Mouse (Mus musculus) intestine, embryonic 15.5 days (tissue): ENCODE data around the gene Ncs1. TPM values are rescaled to one million over a fixed set of nuclear protein-coding genes. Genes with fewer than 3 reads are reported as not detected.
A peak's percentile ranks its signal among the peaks of the same experiment; 100 is the strongest.

Source experiments
- ATAC-seq: fragments of 200-750 bp; cut with Nextera tagmentation; 2 replicates; pipeline ENCODE4 v1.8.0; 2017; ENCODE audit warnings: moderate TSS enrichment, moderate library complexity
- H3K27ac ChIP-seq: fragments of 300-500 bp; sonication (generic); 2 replicates; pipeline ENCODE4 v1.5.1; 2015; ENCODE audit warnings: mild to moderate bottlenecking, inconsistent platforms
- H3K27me3 ChIP-seq: fragments of 300-500 bp; sonication (generic); replicated peaks from 2 replicates; pipeline ENCODE4 v1.6.1; 2015; ENCODE audit warnings: inconsistent platforms
- H3K36me3 ChIP-seq: fragments of 300-500 bp; sonication (generic); 2 replicates; pipeline ENCODE4 v1.6.1; 2015; ENCODE audit warnings: inconsistent platforms
- H3K4me1 ChIP-seq: fragments of 300-500 bp; sonication (generic); replicated peaks from 2 replicates; pipeline ENCODE4 v1.6.1; 2015; ENCODE audit warnings: inconsistent platforms
- H3K4me2 ChIP-seq: fragments of 300-500 bp; sonication (generic); replicated peaks from 2 replicates; pipeline ENCODE4 v1.6.1; 2015; ENCODE audit warnings: mild to moderate bottlenecking, inconsistent platforms
- H3K4me3 ChIP-seq: fragments of 300-500 bp; sonication (generic); replicated peaks from 2 replicates; pipeline ENCODE4 v1.5.1; 2015; ENCODE audit warnings: inconsistent platforms
- H3K9ac ChIP-seq: fragments of 300-500 bp; sonication (generic); 2 replicates; pipeline ENCODE4 v1.6.1; 2015; ENCODE audit warnings: inconsistent platforms
- H3K9me3 ChIP-seq: fragments of 300-500 bp; sonication (generic); 2 replicates; pipeline ENCODE4 v1.6.1; 2016; ENCODE audit warnings: inconsistent platforms
- WGBS: fragments of 180-500 bp; shearing (Covaris S2); methylation state at CpG from one replicate; pipeline ENCODE4 v1.1.7; 2015; 5-methylcytosine and 5-hydroxymethylcytosine counted together
- polyA plus RNA-seq: library from polyadenylated mRNA; unstranded; fragments of >200 nt; fragmentation: Nextera tagmentation; extraction: Ambion mirVana; gene quantifications from 2 replicates; pipeline ENCODE4 v1.2.1, GENCODE M21; 2015

Ncs1 gene
- polyA plus RNA-seq, 1 experiment from 2014 or later = 25.0 TPM

GRCm38 (mm10) chr2:31211204-31211603 lies 34.4 kb upstream of the Ncs1 start:
- ATAC-seq = 0 out of 2 replicates have a peak, but pooled peaks have one; percentile 33
- Histone ChIP-seq H3K4me3 (no peak overlapping the region), H3K9me3 (no peaks in the 10 kb centered on the region), H3K9ac (no peak overlapping the region), H3K27ac (no peak overlapping the region), H3K4me1 (no peaks in the 10 kb centered on the region), H3K4me2 (no peak overlapping the region), H3K36me3 (peaks cover 17% of the 10 kb centered on the region), H3K27me3 (no peaks in the 10 kb centered on the region)
- WGBS = 75% methylated on average over 3 of the region's 3 CpGs

- 93% methylated on average over 16 of the region's 16 CpGs for WGBS
- Histone ChIP-seq H3K27me3 (no peaks in the 10 kb centered on the region), H3K36me3 (peaks cover 5% of the 10 kb centered on the region; the same call in 1 of the 2 replicates), H3K4me2 (no peak overlapping the region), H3K4me1 (no peaks in the 10 kb centered on the region), H3K9me3 (no peaks in the 10 kb centered on the region), H3K4me3 (no peak overlapping the region), H3K9ac (no peak overlapping the region), H3K27ac (no peak overlapping the region)
- ATAC-seq = no peak
These were observed 31.3 kb upstream of the Ncs1 start for GRCm38 (mm10) chr2:31214211-31214796.

- Histone ChIP-seq H3K9me3 (no peaks in the 10 kb centered on the region), H3K4me3 (no peak overlapping the region), H3K9ac (no peak overlapping the region), H3K36me3 (no peaks in the 10 kb centered on the region), H3K27ac (no peak overlapping the region), H3K4me1 (no peaks in the 10 kb centered on the region), H3K27me3 (no peaks in the 10 kb centered on the region), H3K4me2 (no peak overlapping the region)
- ATAC-seq = no peak
- 80% methylated on average over 3 of the region's 3 CpGs for WGBS
These were observed 27.0 kb upstream of the Ncs1 start for GRCm38 (mm10) chr2:31218611-31219010.

GRCm38 (mm10) chr2:31219470-31219869 lies 26.2 kb upstream of the Ncs1 start:
- H3K36me3 ChIP-seq = no peaks in the 10 kb centered on the region
- no peak overlapping the region for H3K4me3 ChIP-seq
- no peak overlapping the region for H3K9ac ChIP-seq
- no peak for ATAC-seq
- no peaks in the 10 kb centered on the region for H3K27me3 ChIP-seq
- H3K9me3 ChIP-seq = no peaks in the 10 kb centered on the region
- no peak overlapping the region for H3K4me2 ChIP-seq
- no peak overlapping the region for H3K27ac ChIP-seq
- WGBS = 79% methylated on average over 6 of the region's 6 CpGs
- no peaks in the 10 kb centered on the region for H3K4me1 ChIP-seq

DNA sequence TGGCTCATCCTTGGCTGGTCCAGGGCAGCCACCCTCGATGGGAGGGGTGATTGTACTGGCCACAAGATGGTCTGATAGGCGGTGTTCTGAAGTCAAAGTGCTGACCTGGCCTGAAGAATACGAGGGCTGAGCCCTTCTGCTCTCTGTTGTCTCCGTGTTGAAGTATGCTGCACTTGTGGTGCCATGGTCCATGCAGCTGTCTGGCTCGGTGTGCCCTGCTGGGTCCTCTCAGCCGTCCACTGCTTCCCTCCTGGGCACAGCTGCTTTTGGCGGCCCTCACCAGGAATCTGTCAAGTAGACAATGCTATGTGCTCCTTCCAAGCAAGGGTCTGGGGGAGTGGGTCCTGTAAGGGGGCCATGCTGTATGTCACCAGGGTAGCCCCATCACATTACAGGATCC lies 24.8 kb upstream of the Ncs1 start:
- Histone ChIP-seq H3K4me3 (no peak overlapping the region), H3K27me3 (no peaks in the 10 kb centered on the region), H3K36me3 (no peaks in the 10 kb centered on the region), H3K27ac (no peak overlapping the region), H3K4me1 (no peaks in the 10 kb centered on the region), H3K9me3 (no peaks in the 10 kb centered on the region), H3K4me2 (no peak overlapping the region), H3K9ac (no peak overlapping the region)
- WGBS = 65% methylated on average over 7 of the region's 7 CpGs
- ATAC-seq = no peak

DNA sequence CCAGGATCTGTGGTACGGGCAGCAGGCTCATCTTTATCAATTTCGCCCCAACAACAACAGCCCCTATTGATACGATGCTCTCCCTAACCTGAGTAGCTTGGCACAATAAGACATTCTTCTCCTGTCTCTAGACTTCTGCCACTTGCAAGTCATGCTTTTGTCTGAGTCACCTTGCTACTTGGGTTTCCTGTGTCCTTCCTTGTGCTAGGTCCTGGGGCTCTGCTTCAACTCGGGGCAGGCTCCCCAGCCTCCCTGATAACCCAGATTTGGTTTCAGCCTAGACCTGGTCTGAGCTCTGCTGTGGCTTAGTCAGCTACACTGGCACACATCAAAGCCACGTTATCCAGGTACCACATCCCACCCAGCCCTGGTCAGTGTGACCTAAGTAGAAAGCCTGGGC lies 24.0 kb upstream of the Ncs1 start:
- H3K9ac ChIP-seq = no peak overlapping the region
- no peak overlapping the region for H3K27ac ChIP-seq
- no peaks in the 10 kb centered on the region for H3K4me1 ChIP-seq
- no peak overlapping the region for H3K4me3 ChIP-seq
- H3K27me3 ChIP-seq = no peaks in the 10 kb centered on the region
- no peak for ATAC-seq
- 77% methylated on average over 5 of the region's 5 CpGs for WGBS
- H3K4me2 ChIP-seq = no peak overlapping the region
- no peaks in the 10 kb centered on the region for H3K9me3 ChIP-seq
- H3K36me3 ChIP-seq = no peaks in the 10 kb centered on the region

DNA sequence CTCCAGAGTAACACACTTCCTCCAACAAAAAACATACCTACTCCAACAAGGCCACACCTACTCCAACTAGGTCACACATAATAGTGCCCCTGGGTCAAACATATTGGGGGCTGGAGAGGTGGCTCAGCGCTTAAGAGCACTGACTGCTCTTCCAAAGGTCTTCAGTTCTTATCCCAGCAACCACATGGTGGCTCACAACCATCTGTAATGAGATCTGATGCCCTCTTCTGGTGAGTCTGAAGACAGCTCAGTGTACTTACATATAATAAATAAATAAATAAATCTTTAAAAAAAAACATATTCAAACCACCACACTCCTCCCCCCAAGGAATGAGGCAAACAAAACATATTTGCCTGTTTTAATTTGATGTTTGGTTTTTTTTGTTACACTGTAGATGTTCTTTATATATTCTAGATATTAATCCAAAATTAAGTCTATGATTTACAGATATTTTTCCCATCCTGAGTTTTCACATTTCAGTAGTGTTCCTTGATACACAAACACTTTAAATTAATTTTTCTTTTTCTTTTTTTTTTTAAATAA lies 16.8 kb upstream of the Ncs1 start:
- no peaks in the 10 kb centered on the region for H3K27me3 ChIP-seq
- H3K4me3 ChIP-seq = no peak overlapping the region
- H3K9me3 ChIP-seq = no peaks in the 10 kb centered on the region
- no peak overlapping the region for H3K9ac ChIP-seq
- no peak overlapping the region for H3K27ac ChIP-seq
- H3K4me2 ChIP-seq = no peak overlapping the region
- no peaks in the 10 kb centered on the region for H3K4me1 ChIP-seq
- no peaks in the 10 kb centered on the region for H3K36me3 ChIP-seq
- 42% methylated on average over 1 of the region's 1 CpGs for WGBS
- ATAC-seq = no peak

- ATAC-seq = no peak
These were observed 6.4 kb upstream of the Ncs1 start for GRCm38 (mm10) chr2:31239203-31239696.

DNA sequence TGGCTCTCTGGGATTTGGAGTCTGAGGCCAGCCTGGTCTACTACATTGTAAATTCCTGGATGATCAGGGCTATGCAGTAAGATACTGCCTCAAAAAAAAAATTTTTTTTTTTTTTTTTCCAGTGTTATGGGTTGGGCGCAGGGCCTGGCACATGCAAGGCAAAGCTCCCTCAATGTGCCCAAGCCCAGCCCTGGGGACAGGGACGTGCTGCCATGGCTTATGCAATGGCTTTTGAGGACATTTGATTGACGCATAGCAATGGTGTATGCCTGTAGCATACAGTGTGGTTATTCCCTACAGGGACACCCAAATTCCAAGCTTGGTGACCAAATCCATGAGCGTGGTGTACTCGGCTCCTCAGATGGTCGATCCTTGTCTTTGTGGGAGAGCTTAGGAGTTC lies 5.8 kb upstream of the Ncs1 start:
- no peak for ATAC-seq
- H3K9ac ChIP-seq = no peak overlapping the region
- H3K4me3 ChIP-seq = peak overlapping the region; percentile 11; the same call in 1 of the 2 replicates
- H3K36me3 ChIP-seq = no peaks in the 10 kb centered on the region
- H3K27me3 ChIP-seq = peaks cover 4% of the 10 kb centered on the region; the same call in 1 of the 2 replicates
- 83% methylated on average over 6 of the region's 6 CpGs for WGBS
- 0 out of 2 replicates have a peak, but pooled peaks cover 7% of the 10 kb centered on the region for H3K4me1 ChIP-seq
- no peak overlapping the region for H3K4me2 ChIP-seq
- no peaks in the 10 kb centered on the region for H3K9me3 ChIP-seq
- H3K27ac ChIP-seq = no peak overlapping the region

More at GRCm38 (mm10) chr2:31239203-31239696, 6.4 kb upstream of the Ncs1 start:
- Histone ChIP-seq H3K4me2 (peak overlapping the region; percentile 47), H3K27me3 (peaks cover 4% of the 10 kb centered on the region; the same call in 1 of the 2 replicates), H3K27ac (no peak overlapping the region), H3K4me1 (0 out of 2 replicates have a peak, but pooled peaks cover 2% of the 10 kb centered on the region), H3K36me3 (no peaks in the 10 kb centered on the region), H3K9ac (no peak overlapping the region), H3K9me3 (no peaks in the 10 kb centered on the region), H3K4me3 (peak overlapping the region; percentile 11; the same call in 1 of the 2 replicates)
- WGBS = 32% methylated on average over 23 of the region's 23 CpGs

DNA sequence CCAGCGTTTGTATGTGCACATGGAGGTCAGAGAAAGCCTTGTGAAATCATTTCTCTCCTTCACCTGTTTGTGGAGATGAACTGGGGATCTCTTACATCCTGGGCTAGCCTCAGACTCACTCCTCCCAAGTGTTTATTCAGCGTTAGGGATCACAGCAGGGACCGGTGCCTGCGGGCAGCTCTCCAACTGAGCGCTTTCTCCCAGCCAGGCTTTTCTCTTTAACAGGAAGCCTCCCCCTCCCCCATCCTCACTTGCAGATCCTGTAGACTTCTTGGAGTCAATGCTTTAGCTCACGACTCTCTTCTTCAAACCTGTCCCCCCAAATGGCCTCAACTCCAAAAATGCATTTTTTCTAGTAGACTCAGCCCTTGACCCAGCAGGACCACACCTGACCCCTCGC lies 4.0 kb upstream of the Ncs1 start:
- no peak overlapping the region for H3K4me2 ChIP-seq
- H3K9me3 ChIP-seq = no peaks in the 10 kb centered on the region
- H3K36me3 ChIP-seq = no peaks in the 10 kb centered on the region
- no peak for ATAC-seq
- peaks cover 16% of the 10 kb centered on the region for H3K4me1 ChIP-seq
- no peak overlapping the region for H3K27ac ChIP-seq
- peaks cover 4% of the 10 kb centered on the region; the same call in 1 of the 2 replicates for H3K27me3 ChIP-seq
- 8% methylated on average over 7 of the region's 7 CpGs for WGBS
- H3K9ac ChIP-seq = no peak overlapping the region
- no peak overlapping the region for H3K4me3 ChIP-seq

DNA sequence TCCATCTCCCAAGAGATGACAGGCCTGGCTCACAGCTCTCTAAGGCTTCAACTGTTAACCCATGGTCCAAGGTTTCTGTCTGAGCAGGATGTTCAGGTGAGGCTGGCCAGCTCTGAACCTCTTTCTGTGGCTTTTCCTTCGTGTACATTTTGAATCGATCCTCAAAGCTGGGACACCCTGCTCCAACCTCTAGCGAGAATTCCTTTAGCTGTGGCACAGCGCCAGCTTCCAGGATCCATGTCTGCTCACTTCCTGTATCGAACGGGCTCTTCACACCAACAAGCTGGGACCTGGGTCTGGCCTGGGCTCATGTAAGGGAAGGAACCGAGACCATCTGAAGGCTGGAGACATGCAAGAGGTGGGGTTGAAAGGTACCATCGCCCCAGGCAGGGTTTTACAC lies 1.4 kb upstream of the Ncs1 start:
- H3K4me2 ChIP-seq = no peak overlapping the region
- no peak overlapping the region for H3K4me3 ChIP-seq
- peaks cover 4% of the 10 kb centered on the region; the same call in 1 of the 2 replicates for H3K27me3 ChIP-seq
- H3K4me1 ChIP-seq = peaks cover 32% of the 10 kb centered on the region
- H3K9me3 ChIP-seq = no peaks in the 10 kb centered on the region
- H3K27ac ChIP-seq = no peak overlapping the region
- ATAC-seq = no peak
- 56% methylated on average over 8 of the region's 8 CpGs for WGBS
- H3K9ac ChIP-seq = no peak overlapping the region
- no peaks in the 10 kb centered on the region for H3K36me3 ChIP-seq

GRCm38 (mm10) chr2:31245051-31245450 lies 572 bp upstream of the Ncs1 start:
- no peak overlapping the region for H3K27ac ChIP-seq
- peak overlapping the region; percentile 81 for H3K4me3 ChIP-seq
- H3K36me3 ChIP-seq = no peaks in the 10 kb centered on the region
- peak overlapping the region; percentile 79 for H3K9ac ChIP-seq
- ATAC-seq = no peak; the same call in 1 of the 2 replicates
- H3K9me3 ChIP-seq = no peaks in the 10 kb centered on the region
- 15% methylated on average over 5 of the region's 5 CpGs for WGBS
- H3K4me2 ChIP-seq = peak overlapping the region; percentile 97
- H3K27me3 ChIP-seq = peaks cover 4% of the 10 kb centered on the region; the same call in 1 of the 2 replicates
- peaks cover 30% of the 10 kb centered on the region for H3K4me1 ChIP-seq
